Mouse (Mus musculus) spleen, adult 2 months (tissue): Measurements from ENCODE around the gene Nphp3. TPM values are rescaled to one million over a fixed set of nuclear protein-coding genes. Genes with fewer than 3 reads are reported as not detected.

Source experiments
- DNase-seq, 2 experiments: peaks; one replicate each; pipeline versions ENCODE4 v3.0.0 to v3.0.0-alpha.2; 2012 to 2021; ENCODE audit warnings: low spot score in 2 of 2, low read depth in 1 of 2
- H3K27ac ChIP-seq: fragments of 200-500 bp; 2 replicates; pipeline ENCODE4 v1.5.1; 2012; ENCODE audit warnings: low read length, inconsistent platforms; ENCODE audit not compliant: insufficient read depth
- H3K27me3 ChIP-seq: fragments of 200-500 bp; 2 replicates; pipeline ENCODE4 v1.6.1; 2012; ENCODE audit warnings: mild to moderate bottlenecking, moderate library complexity, low read length, inconsistent platforms; ENCODE audit not compliant: control insufficient read depth, insufficient read depth
- H3K36me3 ChIP-seq: fragments of 200-500 bp; 2 replicates; pipeline ENCODE4 v1.6.1; 2012; ENCODE audit warnings: mild to moderate bottlenecking, low read length, inconsistent platforms; ENCODE audit not compliant: control insufficient read depth, insufficient read depth
- H3K4me1 ChIP-seq: fragments of 200-500 bp; 2 replicates; pipeline ENCODE4 v1.6.1; 2011; ENCODE audit warnings: inconsistent platforms; ENCODE audit not compliant: control insufficient read depth, insufficient read depth, insufficient read length
- H3K4me3 ChIP-seq: fragments of 200-500 bp; 2 replicates; pipeline ENCODE4 v1.5.1; 2011; ENCODE audit warnings: mild to moderate bottlenecking, inconsistent platforms; ENCODE audit not compliant: insufficient read depth, insufficient read length; ENCODE audit errors: extremely low read depth
- CTCF ChIP-seq: fragments of 200-500 bp; IDR thresholded peaks from 2 replicates; pipeline ENCODE4 v1.5.1; 2011; ENCODE audit warnings: mild to moderate bottlenecking, inconsistent platforms; ENCODE audit not compliant: insufficient read depth, insufficient read length, insufficient replicate concordance; ENCODE audit errors: extremely low read depth
- POLR2A ChIP-seq: fragments of 200-500 bp; IDR thresholded peaks from 2 replicates; pipeline ENCODE4 v1.6.1; 2011; ENCODE audit warnings: low read depth, low read length, inconsistent platforms
- WGBS: fragments of 180-500 bp; shearing (Covaris S2); methylation state at CpG from one replicate; pipeline ENCODE4 v1.1.7; 2018; 5-methylcytosine and 5-hydroxymethylcytosine counted together
- polyA plus RNA-seq: library from polyadenylated mRNA; depleted of rRNA; stranded (reverse); fragments of >200 nt; gene quantifications from 2 replicates; pipeline ENCODE4 v1.2.3, GENCODE M21; 2012

The Nphp3 gene
- polyA plus RNA-seq, 1 experiment: 4.1 TPM

GRCm38 (mm10) chr9:104062430-104063243 lies 60.3 kb downstream of the Nphp3 start, which contains the start of gene Uba5:
Uba5 (minus strand) TSS chr9:104063134.
- Histone ChIP-seq H3K27ac (peak within 1 kb of the TSS; percentile 46), H3K4me1 (no peaks in the 10 kb centered on the region), H3K36me3 (peaks cover 5% of the 10 kb centered on the region), H3K27me3 (no peaks in the 10 kb centered on the region), H3K4me3 (peak within 1 kb of the TSS; percentile 97)
- peak in 1 of 2 experiments; percentile 54 for DNase-seq
- TF ChIP-seq POLR2A (peak; percentile 28; the same call in 1 of the 2 replicates), CTCF (no peak)
- under 1% methylated on average over 56 of the region's 59 CpGs for WGBS

GRCm38 (mm10) chr9:104063244-104063961 lies 61.1 kb downstream of the Nphp3 start, which contains the start of gene Acad11:
Acad11 (plus strand) TSS chr9:104063377.
- no peaks in the 10 kb centered on the region for H3K27me3 ChIP-seq
- peak within 1 kb of the TSS; percentile 46 for H3K27ac ChIP-seq
- DNase-seq: peak; percentile 67 to 92
- peak within 1 kb of the TSS; percentile 97 for H3K4me3 ChIP-seq
- H3K36me3 ChIP-seq: peaks cover 2% of the 10 kb centered on the region
- TF ChIP-seq POLR2A (no peak), CTCF (no peak)
- under 1% methylated on average over 30 of the region's 30 CpGs for WGBS
- no peaks in the 10 kb centered on the region for H3K4me1 ChIP-seq

- peaks cover 1% of the 10 kb centered on the region for H3K36me3 ChIP-seq
- H3K27me3 ChIP-seq: no peaks in the 10 kb centered on the region
- DNase-seq: no peak
- 41% methylated on average over 1 of the region's 1 CpGs for WGBS
- TF ChIP-seq POLR2A (no peak), CTCF (no peak)
- no peaks in the 10 kb centered on the region for H3K4me1 ChIP-seq
- no peak overlapping the region for H3K4me3 ChIP-seq
- no peak overlapping the region for H3K27ac ChIP-seq
Measured at GRCm38 (mm10) chr9:104064571-104064970, 62.2 kb downstream of the Nphp3 start.

DNA sequence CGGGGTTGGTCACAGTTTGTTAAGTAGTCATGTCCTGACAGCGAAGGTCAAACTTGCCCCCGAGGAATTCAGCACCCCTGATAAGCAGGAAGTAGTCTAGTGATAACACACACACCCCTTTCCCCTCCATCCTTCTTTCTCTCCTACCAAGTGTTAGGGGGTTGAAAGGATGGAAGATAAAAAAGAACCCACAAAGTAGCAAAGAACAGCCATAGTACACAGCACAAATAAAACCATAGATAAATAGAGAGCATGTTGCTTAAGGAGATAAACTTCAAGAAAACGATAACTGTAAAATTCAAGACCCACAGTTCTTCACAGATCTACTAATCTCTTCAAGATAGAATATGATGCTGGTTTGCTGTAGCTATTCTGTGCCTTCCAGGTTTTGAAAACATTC lies 67.9 kb downstream of the Nphp3 start:
- DNase-seq: no peak
- no peak for TF ChIP-seq CTCF
- TF ChIP-seq POLR2A: no peak
- H3K36me3 ChIP-seq: no peaks in the 10 kb centered on the region; the same call in 1 of the 2 replicates
- H3K4me1 ChIP-seq: no peaks in the 10 kb centered on the region
- no peak overlapping the region for H3K27ac ChIP-seq
- no peaks in the 10 kb centered on the region for H3K27me3 ChIP-seq
- 75% methylated on average over 4 of the region's 4 CpGs for WGBS
- no peak overlapping the region for H3K4me3 ChIP-seq

DNA sequence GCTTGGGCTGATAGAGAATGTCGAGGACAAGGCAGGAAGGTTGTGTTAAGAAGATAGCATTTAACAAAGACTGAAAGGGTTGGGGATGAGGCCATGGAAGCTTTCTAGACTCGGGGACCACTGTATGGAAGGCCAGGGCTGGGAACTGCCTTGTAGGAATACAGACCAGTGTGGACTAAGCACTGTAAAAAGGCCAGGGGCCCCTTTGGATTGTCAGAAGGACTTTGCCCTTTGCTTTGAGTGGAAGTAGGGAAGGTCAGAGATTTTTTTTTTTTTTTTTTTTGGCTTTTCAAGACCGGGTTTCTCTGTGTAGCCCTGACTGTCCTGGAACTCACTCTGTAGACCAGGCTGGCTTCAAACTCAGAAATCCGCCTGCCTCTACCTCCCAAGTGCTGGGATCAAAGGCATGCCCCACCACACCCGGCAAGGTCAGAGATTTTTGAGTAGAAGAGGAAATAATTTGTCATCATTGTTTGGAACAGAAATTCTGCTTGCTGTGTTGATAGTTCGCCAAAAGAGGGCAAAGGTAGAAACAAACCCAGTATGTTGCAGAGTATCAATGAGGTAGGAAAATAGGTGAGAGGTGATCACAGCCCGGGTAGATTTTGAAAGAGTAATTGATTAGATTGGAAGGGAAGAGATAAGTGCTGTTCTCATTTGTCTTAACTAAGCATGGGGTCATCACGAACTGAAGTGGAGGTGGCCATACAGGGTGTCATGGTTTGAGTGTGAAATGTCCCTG lies 68.7 kb downstream of the Nphp3 start:
- DNase-seq: no peak

DNA sequence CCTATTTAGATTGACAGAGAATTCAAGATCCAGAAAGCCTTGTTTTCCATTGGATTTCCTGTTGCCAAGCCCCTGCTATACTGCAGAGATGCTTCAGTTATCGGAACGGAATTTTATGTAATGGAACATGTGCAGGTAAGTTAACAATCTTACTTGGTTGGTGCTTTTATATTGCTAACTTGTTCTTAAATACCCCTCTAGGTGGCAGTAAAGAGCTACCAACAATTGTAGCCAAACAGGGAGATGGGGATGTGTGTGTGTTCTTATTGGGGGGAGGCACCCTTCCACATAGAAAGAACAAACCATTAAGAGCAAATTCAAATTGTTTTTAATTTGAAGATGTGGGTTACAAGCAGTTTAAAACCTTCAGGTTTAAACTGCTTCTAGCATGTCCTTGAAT lies 73.5 kb downstream of the Nphp3 start:
- WGBS: 86% methylated on average over 2 of the region's 2 CpGs
- Histone ChIP-seq H3K27me3 (no peaks in the 10 kb centered on the region), H3K4me1 (no peaks in the 10 kb centered on the region), H3K4me3 (no peak overlapping the region), H3K27ac (no peak overlapping the region), H3K36me3 (no peaks in the 10 kb centered on the region; the same call in 1 of the 2 replicates)
- no peak for TF ChIP-seq POLR2A
- no peak for TF ChIP-seq CTCF
- DNase-seq: no peak

More for the DNA sequence above, 68.7 kb downstream of the Nphp3 start:
- Histone ChIP-seq H3K27ac (no peak overlapping the region), H3K27me3 (no peaks in the 10 kb centered on the region), H3K4me3 (no peak overlapping the region), H3K4me1 (no peaks in the 10 kb centered on the region), H3K36me3 (no peaks in the 10 kb centered on the region; the same call in 1 of the 2 replicates)
- no peak for TF ChIP-seq POLR2A
- TF ChIP-seq CTCF: no peak
- 78% methylated on average over 8 of the region's 8 CpGs for WGBS
